Mouse (Mus musculus) gastrocnemius, postnatal 4 days (tissue): ENCODE measurements around the gene Agpat4. TPM values are rescaled to one million over a fixed set of nuclear protein-coding genes. Genes with fewer than 3 reads are reported as not detected.
"Not testable (repeated sequence)": the region's sequence is repeated elsewhere in the genome, so short reads cannot be mapped to it uniquely, and the experiment has no call there.

Experiments used
- DNase-seq, 2 experiments: peaks; one replicate each; pipeline ENCODE4 v3.0.0; 2021 to 2022; ENCODE audit warnings: low spot score in 2 of 2, mixed read lengths in 2 of 2
- total RNA-seq, 2 experiments: library from RNA; stranded (reverse); gene quantifications; 2 replicates each; pipeline ENCODE4 v1.2.3; 2021

Agpat4 gene
- total RNA-seq, 2 experiments from 2014 or later, result 11.2 to 13.5 TPM

DNA sequence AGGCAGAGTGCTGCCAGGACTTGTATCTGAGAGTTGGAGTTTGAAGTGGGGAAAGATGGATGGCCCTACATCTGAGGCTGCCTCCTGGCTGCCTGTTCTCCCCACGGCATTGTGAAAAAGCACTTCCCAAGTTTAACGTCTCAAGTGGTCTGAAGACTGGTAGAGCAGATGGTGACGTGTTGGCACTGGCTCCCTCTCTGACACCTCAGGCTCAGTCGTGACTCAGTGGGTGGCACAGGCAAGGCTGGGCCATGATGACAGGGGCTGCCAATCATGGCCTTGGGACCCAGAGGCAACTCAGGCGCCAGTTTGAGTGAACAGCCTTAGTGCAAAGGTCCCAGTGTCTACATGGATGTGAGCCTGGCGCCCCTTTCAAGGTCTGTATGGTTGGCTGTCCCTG is 103.4 kb downstream of the Agpat4 start:
- DNase-seq, result no peak

DNA sequence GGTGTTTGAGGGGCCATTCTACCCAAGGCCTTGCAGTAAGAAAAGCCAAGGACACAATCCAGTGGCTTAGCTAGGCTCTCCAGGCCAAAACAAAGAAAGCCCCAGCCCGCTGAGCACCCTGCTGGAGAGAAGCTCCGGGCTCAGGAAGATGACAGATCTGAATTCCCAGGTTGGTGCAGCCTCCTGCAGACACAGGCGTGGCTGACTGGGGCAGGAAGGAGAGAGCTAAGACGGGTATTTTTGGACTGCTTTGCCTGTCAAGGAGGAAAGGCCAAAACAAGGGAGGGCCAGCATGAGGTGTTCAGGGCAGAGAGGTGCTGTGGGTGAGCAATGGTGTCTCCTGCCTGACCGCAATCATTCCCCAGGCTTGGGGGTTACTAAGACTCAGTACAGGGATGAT is 105.2 kb downstream of the Agpat4 start:
- DNase-seq, result no peak

DNA sequence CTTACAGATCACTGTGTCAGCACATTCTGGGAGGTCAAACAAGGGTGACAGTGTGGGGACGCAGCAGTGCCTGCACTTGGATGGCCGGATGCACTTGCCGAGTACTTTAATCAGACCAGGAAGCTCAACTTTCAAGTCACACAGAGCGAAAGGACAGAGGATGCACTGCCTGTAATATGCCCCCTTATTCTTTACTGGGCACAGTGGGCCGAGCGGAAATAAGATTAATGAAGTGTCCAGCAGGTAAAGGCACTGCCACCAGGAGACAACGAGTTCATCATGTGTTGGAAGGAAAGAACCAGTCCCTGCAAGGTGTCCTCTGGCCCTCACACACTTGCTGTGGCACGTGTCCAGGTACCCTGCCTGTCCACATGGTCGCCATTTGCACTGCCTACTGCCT is 105.6 kb downstream of the Agpat4 start:
- no peak for DNase-seq

DNA sequence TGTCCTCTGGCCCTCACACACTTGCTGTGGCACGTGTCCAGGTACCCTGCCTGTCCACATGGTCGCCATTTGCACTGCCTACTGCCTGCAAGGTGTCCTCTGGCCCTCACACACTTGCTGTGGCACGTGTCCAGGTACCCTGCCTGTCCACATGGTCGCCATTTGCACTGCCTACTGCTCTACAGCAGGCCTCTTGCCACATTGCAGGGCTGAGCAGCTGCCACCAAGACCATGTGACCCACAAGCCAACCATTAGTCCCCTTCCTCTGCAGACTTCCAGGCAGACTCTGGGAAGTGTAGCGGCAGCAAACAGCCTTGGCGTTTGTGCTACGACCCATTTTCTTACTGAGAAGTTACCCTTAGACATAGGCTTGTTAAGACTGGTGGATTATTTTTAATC is 106.0 kb downstream of the Agpat4 start:
- not testable (repeated sequence) for DNase-seq

DNA sequence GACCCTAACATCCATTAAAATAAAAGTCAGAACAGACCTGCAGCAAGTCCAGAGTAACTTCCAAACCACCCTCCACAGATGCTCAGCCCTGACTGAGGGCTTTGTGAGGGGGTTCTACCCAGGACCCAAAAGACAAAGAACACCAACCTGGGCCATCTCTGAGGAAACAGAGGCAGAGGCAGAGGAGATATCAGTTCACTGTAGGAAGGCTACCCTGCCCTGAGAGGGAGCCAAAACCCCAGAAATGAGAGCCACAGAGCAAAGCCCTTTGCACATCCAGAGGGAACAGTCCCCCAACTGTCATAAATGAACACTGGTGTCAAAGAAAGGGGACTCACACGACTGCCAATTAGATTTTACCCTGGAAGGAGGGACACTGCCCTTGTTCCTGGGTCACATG is 106.7 kb downstream of the Agpat4 start:
- no peak for DNase-seq

DNA sequence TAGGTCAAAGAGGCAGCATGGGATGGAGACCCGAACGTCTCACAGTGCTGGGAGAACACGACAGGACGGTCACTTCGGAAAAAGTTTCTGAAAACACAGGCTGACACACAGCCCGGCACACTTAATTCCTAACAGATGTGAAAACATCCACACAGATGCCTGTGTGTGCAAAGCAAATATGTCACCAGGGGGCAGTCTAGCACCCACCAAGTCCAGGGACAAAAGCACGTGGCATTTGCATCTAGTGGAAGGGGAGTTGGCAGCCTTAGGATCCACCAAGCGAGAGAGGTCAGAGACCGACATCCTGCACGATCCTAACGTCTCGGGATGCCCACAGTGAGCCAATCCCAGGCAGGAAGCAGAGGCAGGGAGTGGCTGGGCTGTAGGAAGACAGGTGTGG is 108.0 kb downstream of the Agpat4 start:
- peak in 1 of 2 experiments; percentile 54 for DNase-seq

DNA sequence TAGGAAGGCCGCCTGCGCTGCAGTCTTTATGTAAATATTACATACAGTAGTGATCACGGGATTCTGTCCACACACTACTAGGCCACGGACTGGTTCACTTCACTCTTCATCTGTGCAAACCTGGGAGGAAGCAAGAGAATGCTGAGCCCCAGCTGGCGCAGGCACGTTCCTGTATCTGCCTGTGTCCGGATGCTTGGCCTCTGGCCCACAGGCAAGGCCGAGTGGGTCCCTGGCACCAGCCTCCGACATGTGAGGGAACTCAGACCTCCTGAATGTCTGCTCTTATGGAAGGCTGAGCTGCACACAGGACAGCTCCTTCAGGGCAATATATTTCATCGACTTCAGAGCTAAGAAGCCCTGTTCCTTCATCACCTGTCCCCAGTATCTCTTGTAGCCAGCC is 109.5 kb downstream of the Agpat4 start:
- no peak for DNase-seq

DNA sequence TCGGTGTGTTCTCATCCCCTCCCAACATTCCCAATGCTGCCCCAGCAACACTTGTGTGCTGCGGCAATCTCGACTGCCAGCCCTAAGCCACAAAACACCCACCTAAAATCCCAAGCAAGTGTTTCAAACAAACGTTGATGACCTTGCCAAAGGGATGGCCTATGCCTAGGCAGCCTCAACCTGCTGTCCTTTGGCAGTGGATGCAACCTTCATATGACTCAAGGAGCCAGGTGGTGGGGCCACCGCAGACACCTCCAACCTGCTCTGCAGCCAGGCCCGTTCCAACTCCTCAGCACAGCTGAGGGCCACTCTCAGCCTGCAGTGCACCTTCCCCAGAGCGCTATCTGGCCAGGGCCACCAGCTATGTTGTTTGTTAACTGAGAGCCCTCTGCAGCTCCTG is 110.0 kb downstream of the Agpat4 start:
- no peak for DNase-seq

DNA sequence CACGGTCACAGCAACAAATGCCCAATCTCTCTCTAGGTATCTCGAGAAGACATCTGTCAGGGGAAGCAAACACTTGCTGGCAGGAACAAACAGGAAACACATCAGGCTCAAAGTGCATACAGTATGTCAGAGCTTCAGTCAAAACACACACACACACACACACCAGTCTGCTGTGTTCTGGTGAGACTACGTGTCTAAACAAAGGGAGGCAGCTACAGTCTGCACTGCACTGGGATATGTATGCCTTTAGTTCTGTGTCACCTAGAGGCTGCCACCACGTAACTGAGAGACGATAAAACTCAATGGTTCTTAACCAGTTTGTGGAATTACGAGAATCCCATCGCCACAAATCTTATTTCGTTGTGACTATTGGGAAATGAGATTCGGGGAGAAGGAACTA is 111.3 kb downstream of the Agpat4 start:
- DNase-seq, result no peak

DNA sequence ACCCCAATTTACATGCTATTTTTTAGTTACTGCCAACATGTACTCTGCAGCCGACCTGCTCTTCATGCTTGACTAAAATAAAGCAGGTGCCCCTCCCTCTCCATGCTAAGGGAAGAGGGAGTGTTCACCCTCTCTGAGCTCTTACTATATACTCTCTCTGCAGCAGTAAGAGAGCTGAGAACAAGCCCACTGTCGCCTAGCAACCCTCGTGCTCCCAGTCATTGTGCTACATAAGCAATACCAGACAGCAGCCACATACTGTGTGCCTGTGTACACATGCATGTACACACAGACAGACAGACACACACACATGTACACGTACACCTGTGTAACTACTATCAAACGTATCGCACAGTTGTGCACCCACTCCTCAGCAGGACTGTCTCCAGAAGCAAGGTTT is 111.7 kb downstream of the Agpat4 start:
- no peak for DNase-seq

DNA sequence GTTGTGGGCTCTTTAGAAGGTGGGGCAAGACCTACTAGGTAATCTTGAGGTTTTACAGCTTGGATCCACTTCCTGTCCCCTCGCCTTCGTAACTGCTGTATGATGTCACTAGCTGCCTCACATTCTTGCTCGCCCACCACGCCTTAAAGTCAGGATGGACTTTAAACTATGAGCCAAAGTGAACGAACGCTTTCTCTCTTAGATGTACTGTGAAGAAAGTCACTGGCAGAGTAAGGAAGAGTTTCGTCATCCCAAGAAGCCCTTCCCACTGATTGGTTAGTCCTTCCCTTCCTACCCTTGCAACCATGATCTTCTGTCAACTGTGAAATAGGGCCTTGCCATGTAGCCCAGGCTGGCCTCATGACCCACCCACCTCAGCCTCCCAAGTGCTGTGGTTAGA is 112.6 kb downstream of the Agpat4 start:
- DNase-seq, result no peak

DNA sequence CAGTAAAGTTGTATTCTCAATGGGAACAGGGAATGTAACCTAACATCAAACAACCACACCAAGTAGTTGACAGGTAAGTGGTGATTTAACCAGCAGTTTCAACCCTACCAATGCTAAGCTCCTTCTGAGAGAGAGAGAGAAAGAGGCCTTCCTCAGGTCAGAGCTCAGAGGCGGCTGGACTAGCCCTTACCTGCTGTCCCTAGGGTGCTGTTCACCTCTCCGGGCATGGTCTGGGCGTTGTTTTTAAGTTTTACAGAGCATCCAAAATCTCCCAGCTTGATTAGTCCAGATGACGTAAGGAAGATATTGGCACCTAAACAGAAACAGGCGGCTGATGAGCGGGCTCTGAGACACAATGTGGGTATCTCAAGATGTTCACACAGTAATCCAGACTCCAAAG is 114.2 kb downstream of the Agpat4 start:
- no peak for DNase-seq

DNA sequence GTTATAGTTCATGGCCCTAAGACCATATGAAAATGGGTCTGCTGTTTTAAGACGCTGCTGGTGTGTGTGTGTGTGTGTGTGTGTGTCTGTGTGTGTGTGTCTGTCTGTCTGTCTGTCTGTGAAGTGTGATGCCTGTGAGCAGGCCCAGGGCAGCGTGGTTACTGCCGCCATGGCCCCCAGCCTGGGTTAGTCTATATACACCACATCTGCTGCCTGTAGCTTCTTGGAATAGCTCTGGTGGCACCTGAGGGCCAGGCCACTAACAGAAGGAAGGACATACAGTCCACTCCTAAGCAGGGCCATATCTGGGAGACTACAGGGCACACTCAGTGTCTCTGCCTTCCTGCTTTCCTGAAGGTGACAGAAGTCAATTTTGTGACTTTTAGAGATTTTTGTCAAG is 122.2 kb downstream of the Agpat4 start:
- DNase-seq, result no peak

DNA sequence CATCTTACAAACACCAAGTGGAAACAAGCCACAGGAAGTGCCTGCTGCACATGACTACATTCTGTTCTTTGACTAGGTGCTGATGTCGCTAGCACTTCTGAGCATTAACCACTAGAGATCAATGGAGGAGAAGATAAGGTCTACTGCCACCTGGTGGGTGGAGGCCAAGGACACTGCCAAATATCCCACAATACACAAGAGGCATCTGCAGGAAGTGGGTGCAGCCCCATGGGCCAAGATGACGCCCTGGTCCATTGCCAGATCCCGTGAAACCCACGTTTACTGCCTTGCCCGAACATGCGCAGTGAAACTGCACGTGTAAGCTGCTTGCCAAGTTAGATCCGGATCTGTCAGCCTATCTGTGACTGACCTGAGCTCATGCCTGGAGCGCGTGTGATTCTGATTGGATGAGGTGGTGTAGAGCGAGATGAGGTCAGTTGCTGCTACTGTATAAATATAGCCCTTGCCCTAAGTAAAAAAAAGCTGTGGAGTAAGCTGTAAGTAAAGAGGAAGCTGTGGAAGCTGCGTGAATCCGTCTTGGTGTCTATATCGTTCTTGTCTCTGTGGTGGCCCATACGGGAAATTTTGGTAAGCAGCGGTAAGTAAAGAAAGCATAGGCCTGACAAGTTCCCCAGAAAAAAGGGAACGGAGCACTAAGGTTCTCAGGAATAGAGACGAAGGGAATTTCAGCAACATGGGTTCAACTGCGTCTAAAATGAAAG is 131.4 kb downstream of the Agpat4 start:
- no peak for DNase-seq

DNA sequence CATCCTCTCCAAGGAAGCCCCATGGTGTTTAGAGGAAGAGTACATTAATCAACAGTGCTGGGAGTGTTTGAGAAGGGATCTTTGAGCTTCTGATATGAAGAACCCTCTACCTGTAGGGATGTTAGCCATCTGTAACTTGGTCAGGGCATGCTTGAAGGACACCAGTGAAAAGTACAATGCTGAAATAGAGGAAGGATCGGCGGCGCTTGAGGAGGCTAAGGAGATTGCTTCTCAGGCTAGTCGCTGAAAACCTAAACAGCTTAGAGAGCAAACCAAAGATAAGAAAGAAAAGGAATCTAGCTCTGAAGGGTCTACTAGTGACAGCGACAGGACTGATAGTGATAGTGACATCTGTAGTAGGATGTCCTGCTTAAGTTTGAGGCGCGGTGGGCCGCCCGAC is 132.1 kb downstream of the Agpat4 start:
- no peak for DNase-seq

DNA sequence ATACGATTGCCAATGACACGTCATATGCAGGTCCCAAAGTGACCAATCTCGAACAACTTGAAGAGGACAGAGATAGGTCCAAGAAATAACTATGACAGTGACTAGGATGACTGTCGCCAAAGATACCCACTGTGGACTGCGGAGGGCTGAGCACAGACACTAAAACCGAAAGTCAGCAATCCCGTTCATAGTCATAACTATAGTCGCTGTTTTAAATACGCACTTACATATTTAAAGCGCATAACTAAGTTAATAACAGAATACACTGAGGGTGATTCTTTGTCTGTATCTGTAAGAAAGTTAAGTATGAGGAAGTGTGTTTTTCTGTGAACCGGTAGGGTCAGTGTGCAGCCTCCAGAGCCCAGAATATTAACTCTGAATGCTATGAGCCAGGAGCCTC is 137.6 kb downstream of the Agpat4 start:
- DNase-seq, result no peak

DNA sequence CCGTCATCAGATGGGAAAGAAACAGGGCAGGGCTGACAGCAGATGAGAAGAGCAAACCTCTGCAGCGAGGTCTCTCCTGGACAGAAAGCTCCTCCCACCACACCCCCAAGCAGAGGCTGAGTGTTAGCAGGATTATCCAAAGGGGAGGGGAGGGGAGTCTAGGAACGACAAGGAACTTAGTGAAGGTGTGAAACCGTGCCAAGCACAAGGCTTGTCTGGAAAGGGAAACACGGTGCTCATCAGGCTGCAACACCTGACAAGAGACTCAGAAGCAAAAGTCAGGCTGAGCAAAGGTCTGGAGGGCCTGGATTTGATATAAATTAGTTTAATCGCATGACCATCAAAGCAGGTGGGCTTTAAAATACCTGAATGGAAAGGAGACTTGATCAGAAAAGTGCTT is 140.0 kb downstream of the Agpat4 start:
- no peak for DNase-seq

DNA sequence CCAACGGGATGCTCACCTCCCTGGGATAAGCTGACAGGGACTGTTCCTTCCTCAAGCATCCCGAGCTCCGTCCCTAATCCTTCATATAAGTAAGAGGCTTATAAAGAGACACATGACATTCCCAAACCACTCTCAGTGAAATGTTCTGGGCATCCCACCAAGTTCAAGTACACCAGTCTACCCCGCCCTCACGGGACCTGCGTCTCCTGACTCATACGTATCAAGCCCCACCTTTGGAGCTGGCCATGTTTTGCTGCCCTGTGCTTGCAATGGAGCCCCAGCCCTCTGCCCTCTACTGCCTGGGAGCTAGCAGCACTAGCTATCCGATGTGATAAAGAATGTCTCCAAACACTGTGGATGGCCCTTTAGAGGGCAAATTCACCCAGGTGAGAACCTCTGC is 141.5 kb downstream of the Agpat4 start:
- DNase-seq, result no peak

DNA sequence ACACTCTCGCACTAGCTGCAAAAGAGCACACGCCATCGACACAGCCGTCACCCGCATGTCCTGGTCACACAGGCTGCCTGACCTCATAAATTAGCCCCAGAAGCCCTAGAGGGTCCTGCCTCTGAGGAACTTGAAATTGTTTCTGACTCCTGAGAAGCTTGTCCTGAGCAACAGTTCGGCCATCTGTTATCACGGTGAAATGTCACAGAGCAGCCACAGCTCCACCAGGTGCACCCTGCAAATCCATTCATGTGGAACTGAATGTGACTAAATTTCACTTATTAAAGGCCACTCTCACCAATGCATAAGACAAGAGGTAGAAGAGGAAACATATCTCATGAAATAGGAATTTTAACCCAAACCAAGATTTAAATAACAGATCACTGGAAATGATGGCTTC is 142.9 kb downstream of the Agpat4 start:
- no peak for DNase-seq

DNA sequence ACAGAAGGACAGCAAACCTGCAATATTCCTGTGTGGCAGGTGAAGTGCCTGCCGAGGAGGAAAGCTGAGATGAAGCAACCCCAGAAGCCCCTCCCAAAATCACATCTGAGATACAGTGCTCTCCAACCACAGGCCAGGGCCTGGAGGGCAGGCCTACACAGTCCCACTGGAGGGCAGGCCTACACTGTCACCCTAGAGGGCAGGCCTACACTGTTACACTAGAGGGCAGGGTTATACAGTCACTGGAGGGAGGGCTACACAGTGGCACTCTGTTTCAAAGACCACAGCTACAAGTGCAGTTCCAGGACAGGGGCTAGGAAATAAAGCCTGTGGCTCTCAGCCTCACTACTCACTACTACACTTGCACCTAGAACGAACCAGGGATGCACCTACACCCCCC is 143.4 kb downstream of the Agpat4 start:
- no peak for DNase-seq

DNA sequence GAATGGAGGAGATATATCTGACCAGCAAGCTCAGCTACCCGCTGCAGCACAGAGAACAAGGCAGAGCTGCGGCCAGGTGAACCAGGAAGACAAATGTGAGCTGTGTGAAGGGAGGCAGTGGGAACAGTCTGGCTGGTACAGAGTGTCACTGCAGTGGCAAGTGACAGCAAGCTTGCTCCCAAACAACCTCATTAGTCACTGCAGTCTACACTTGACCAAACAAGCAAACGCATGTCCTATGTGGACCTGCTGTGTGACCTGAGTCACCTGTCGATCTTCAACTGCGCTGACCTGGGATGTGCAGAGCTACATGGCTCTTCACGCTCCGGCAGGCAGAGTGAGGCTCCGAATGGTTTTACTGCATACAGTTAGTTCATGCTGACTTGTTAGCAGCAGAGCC is 144.3 kb downstream of the Agpat4 start:
- DNase-seq, result no peak

DNA sequence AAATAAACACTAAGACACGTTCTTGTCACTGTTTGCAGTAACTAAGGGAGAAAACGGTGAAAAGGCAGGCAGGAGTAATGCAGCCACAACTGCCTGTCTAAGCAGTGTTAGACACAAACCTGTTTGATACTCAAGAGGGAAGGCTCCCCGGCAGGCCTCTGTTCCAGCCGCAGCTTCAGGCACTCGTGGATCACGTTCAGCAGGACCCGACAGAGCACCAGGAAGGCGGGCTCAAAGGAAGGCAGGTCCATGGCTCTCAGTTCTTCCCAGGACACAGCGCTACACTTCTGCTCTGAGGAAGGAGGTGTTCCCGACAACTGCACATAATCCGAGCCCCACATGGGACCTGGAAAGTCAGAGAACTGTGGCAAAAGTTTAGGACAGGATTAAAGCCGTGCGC is 145.3 kb downstream of the Agpat4 start:
- no peak for DNase-seq

DNA sequence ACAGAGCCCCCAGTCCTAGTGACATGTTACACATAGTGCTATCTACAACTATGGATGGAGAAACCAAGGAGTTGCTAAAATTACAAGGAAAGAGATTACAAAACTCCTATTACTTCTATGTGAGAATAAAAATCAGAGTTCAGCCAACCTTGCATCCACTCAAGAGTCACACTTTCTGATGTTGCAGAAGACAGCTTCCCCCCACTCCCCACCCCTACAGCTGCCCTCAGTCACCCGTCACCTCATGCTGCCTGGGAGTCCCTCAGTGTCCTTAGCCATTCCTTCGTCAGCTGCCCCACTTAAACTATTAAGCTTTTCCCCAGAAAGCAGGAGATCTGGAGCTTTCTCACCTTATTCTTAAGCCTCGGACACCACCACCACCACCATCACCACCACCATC is 145.8 kb downstream of the Agpat4 start:
- DNase-seq, result no peak
